ENCODE assay signal across 8 mouse cellular contexts in the genomic region with DNA sequence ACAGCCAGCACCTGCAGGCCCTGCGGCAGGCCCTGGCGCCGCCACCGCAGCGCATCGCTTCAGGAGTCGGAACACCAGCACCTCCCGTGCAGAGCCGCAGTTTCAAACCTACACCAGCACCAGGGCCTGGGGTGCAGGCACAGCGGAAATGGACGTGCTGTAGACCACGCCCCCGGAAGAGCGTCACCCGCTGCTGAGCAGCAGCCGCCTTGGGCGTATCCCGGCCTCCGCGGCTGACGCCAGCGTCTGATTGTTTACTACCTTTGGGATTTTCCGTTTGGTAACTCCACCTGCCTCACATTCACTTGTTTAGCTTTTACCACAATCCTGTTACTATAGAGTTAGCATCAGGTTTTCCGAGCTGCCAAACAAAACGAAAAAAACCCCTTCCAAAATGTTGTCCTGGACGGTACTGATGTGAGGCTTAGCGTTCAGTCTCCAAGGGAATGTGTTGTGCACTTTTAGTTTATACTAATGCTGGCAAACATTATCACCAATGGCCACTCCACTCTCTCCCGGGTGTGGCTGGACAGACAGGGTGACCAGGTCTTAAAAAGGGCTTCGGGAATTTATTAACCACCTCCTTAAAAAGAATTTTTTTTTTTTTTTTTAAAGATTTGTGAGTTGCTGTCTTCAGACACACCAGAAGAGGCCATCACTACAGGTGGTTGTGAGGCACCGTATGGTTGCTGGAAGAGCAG. TPM values are rescaled to one million over a fixed set of nuclear protein-coding genes. Genes with fewer than 3 reads are reported as not detected.
DNase-seq lines count a peak whose midpoint lies in the region; ATAC-seq and TF ChIP-seq lines count a peak whose summit lies in the region.

A gene (minus strand): TSS at position 150 of the 701 bp plus-strand sequence.

- TF ChIP-seq CTCF in midbrain, postnatal 0 days (IDR thresholded peaks at IDR 0.05): no peak

- H3K4me1 ChIP-seq in embryonic facial prominence, embryonic 14.5 days (ENCODE audit: control insufficient read depth, insufficient read depth, low read length): no peaks in the 10 kb centered on the region
- H3K4me1 ChIP-seq in limb, embryonic 14.5 days (ENCODE audit: control insufficient read depth, insufficient read depth, low read length): no peaks in the 10 kb centered on the region
- H3K4me1 ChIP-seq in midbrain, postnatal 0 days (ENCODE audit: insufficient read depth, low read length): no peaks in the 10 kb centered on the region

- TF ChIP-seq POLR2A in limb, embryonic 14.5 days (IDR thresholded peaks at IDR 0.05; ENCODE audit: borderline replicate concordance, extremely low read depth, insufficient read depth, insufficient read length): peak; percentile 64; the same call in 1 of the 2 replicates

- DNase-seq in 3T3-L1 (ENCODE audit: low read depth, low spot score): peak; percentile 96
- peak; percentile 70 to 77 for DNase-seq in adrenal gland, postnatal 4 days (ENCODE audit: low spot score in 2 of 2)
- peak; percentile 98 for DNase-seq in embryonic facial prominence, embryonic 14.5 days (ENCODE audit: low spot score)
- DNase-seq in heart, adult 8-10 months (ENCODE audit: low spot score): peak; percentile 90
- DNase-seq in kidney, adult 9 months: peak; percentile 95
- DNase-seq in limb, embryonic 14.5 days (ENCODE audit: low spot score): peak; percentile 95
- DNase-seq in midbrain, postnatal 0 days (ENCODE audit: low spot score): peak; percentile 96
- DNase-seq in spleen, postnatal 14 days (ENCODE audit: low spot score in 2 of 2): peak; percentile 79 to 87

- 3% methylated on average over 16 of the region's 30 CpGs for WGBS in embryonic facial prominence, embryonic 14.5 days
- 3% methylated on average over 26 of the region's 30 CpGs for WGBS in limb, embryonic 14.5 days
- 2% methylated on average over 30 of the region's 30 CpGs for WGBS in midbrain, postnatal 0 days

- no peaks in the 10 kb centered on the region for H3K9me3 ChIP-seq in embryonic facial prominence, embryonic 14.5 days (ENCODE audit: control insufficient read depth, low read length)
- no peaks in the 10 kb centered on the region for H3K9me3 ChIP-seq in limb, embryonic 14.5 days (ENCODE audit: control insufficient read depth, low read length)
- no peaks in the 10 kb centered on the region for H3K9me3 ChIP-seq in midbrain, postnatal 0 days (ENCODE audit: low read length)

- peak within 1 kb of the TSS; percentile 90 for H3K9ac ChIP-seq in embryonic facial prominence, embryonic 14.5 days (ENCODE audit: low read depth, low read length)
- peak within 1 kb of the TSS; percentile 91 for H3K9ac ChIP-seq in limb, embryonic 14.5 days (ENCODE audit: low read depth, low read length, severe bottlenecking)
- peak within 1 kb of the TSS; percentile 74 for H3K9ac ChIP-seq in midbrain, postnatal 0 days (replicated peaks; ENCODE audit: low read length, poor library complexity, severe bottlenecking)

- H3K36me3 ChIP-seq in embryonic facial prominence, embryonic 14.5 days (ENCODE audit: control insufficient read depth, insufficient read depth, low read length): peaks cover 71% of the 10 kb centered on the region
- H3K36me3 ChIP-seq in limb, embryonic 14.5 days (ENCODE audit: control insufficient read depth, insufficient read depth, low read length): peaks cover 66% of the 10 kb centered on the region
- H3K36me3 ChIP-seq in midbrain, postnatal 0 days (ENCODE audit: insufficient read depth, low read length): peaks cover 29% of the 10 kb centered on the region

- H3K27me3 ChIP-seq in embryonic facial prominence, embryonic 14.5 days (replicated peaks; ENCODE audit: control insufficient read depth, insufficient read depth, low read length): no peaks in the 10 kb centered on the region
- H3K27me3 ChIP-seq in limb, embryonic 14.5 days (ENCODE audit: control insufficient read depth, insufficient read depth, low read length): no peaks in the 10 kb centered on the region
- H3K27me3 ChIP-seq in midbrain, postnatal 0 days (ENCODE audit: insufficient read depth, low read length): no peaks in the 10 kb centered on the region

- H3K4me3 ChIP-seq in embryonic facial prominence, embryonic 14.5 days (ENCODE audit: low read depth, low read length): peak within 1 kb of the TSS; percentile 87
- peak within 1 kb of the TSS; percentile 77 for H3K4me3 ChIP-seq in limb, embryonic 14.5 days (replicated peaks; ENCODE audit: low read length)
- H3K4me3 ChIP-seq in midbrain, postnatal 0 days (ENCODE audit: low read depth, low read length): peak within 1 kb of the TSS; percentile 75

- peak; percentile 98 for ATAC-seq in embryonic facial prominence, embryonic 14.5 days (ENCODE audit: low read depth)
- ATAC-seq in limb, embryonic 14.5 days (ENCODE audit: low FRiP score, low read depth): peak; percentile 98
- ATAC-seq in midbrain, postnatal 0 days (ENCODE audit: low FRiP score): peak; percentile 98

- H3K4me2 ChIP-seq in embryonic facial prominence, embryonic 14.5 days (ENCODE audit: low read depth, low read length): peak within 1 kb of the TSS; percentile 57
- peak within 1 kb of the TSS; percentile 71 for H3K4me2 ChIP-seq in limb, embryonic 14.5 days (replicated peaks; ENCODE audit: low read depth, low read length, severe bottlenecking)
- peak within 1 kb of the TSS; percentile 83 for H3K4me2 ChIP-seq in midbrain, postnatal 0 days (ENCODE audit: low read depth, low read length, poor library complexity, severe bottlenecking)

- peak within 1 kb of the TSS; percentile 99 for H3K27ac ChIP-seq in embryonic facial prominence, embryonic 14.5 days (replicated peaks; ENCODE audit: low read depth, low read length)
- peak within 1 kb of the TSS; percentile 97 for H3K27ac ChIP-seq in limb, embryonic 14.5 days (replicated peaks; ENCODE audit: low read depth, low read length)
- H3K27ac ChIP-seq in midbrain, postnatal 0 days (ENCODE audit: low read depth, low read length): peak within 1 kb of the TSS; percentile 83

RNA-seq across cellular contexts. Expression of the gene that starts here (rescaled TPM):
- total RNA-seq in adrenal gland, postnatal 4 days (2021): 10 to 100 TPM; 12.8 to 13.1 TPM
- polyA plus RNA-seq in embryonic facial prominence, embryonic 14.5 days (2014; fragmentation: Nextera tagmentation; extraction: Ambion mirVana): 9.8 and 10.2 TPM in 2 replicates
- total RNA-seq in heart, adult 8-10 months (2022): 1 to 10 TPM; 4.2 to 4.9 (median 4.6) TPM
- polyA plus RNA-seq in limb, embryonic 14.5 days (2012; rRNA removed): 13.6 and 13.7 TPM in 2 replicates
- 12.7 and 13.7 TPM in 2 replicates for polyA plus RNA-seq in limb, embryonic 14.5 days (2014; fragmentation: Nextera tagmentation; extraction: Ambion mirVana)
- 6.6 and 9.8 TPM in 2 replicates for total RNA-seq in midbrain, postnatal 0 days (2014; rRNA removed)
- polyA plus RNA-seq in midbrain, postnatal 0 days (2015; fragmentation: Nextera tagmentation; extraction: Ambion mirVana): 9.7 and 10.5 TPM in 2 replicates

Comparison
In these comparisons a context has a peak if more than half of its experiments do, and no peak if none do; other contexts are left out.
1. Peak in every context shown above with its lines: DNase-seq, ATAC-seq, H3K4me3 ChIP-seq and H3K27ac ChIP-seq.